Mouse (Mus musculus) splenic B cell, adult 2 months (primary cell): ENCODE results near the gene Rnf39.
"Not testable (repeated sequence)": the region's sequence is repeated elsewhere in the genome, so short reads cannot be mapped to it uniquely, and the experiment has no call there.

ENCODE experiments used
- DNase-seq: peaks from one replicate; pipeline ENCODE4 v3.0.0-alpha.2; 2011; ENCODE audit warnings: low read depth, low spot score
- H3K27me3 ChIP-seq: 2 replicates; pipeline ENCODE4 v1.6.1; 2012; ENCODE audit warnings: mild to moderate bottlenecking, low read length, moderate library complexity, mixed read lengths; ENCODE audit not compliant: control insufficient read depth, poor library complexity, insufficient read depth, severe bottlenecking
- H3K36me3 ChIP-seq: 2 replicates; pipeline ENCODE4 v1.6.1; 2012; ENCODE audit warnings: mild to moderate bottlenecking, low read length, moderate library complexity, mixed read lengths; ENCODE audit not compliant: control insufficient read depth, poor library complexity, insufficient read depth, severe bottlenecking

Gene Rnf39

DNA sequence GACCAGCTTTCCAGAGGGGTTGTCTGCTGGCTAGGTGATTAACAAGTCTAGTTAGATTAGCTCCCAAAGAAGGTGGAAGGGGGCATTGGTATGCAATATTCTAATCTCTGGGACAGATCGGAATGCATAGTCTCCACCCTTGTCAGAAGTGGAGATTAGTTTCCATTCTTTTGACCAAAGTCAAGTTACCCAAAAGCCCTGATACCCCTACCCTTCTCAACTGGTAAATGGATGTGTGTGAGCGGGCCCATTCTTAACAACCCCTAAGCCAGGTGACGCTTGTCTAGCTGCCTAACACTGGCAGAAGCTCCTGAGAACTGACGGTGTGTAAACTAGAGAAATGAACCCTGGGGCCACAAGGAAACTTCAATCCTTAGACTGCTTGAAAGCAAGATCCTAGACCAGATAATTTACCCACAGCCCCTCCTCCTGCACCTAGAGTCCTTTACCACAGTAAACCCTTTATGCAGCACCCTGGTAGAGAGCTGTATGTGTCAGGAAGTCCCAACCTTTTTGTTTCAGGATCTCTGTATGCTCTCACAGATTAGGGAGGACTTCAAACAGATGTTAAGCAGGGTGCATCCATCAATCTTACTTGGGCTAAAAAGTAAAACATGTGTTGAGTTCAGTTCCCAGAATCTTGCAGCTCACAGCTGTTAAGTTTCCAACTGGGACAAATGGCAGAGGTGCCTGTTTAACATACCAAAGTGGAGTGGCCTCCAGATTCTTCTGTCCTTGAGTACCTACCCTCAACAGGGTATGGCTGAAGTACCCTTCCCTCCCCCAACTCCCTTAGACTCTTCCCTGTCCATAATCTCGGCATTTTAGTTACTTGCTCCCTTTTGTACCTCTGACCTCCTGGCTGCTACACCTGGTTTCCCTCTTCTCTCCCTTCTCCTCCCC is 39.8 kb downstream of the Rnf39 start:
- DNase-seq = no peak
- no peaks in the 10 kb centered on the region for H3K27me3 ChIP-seq
- H3K36me3 ChIP-seq = no peaks in the 10 kb centered on the region

DNA sequence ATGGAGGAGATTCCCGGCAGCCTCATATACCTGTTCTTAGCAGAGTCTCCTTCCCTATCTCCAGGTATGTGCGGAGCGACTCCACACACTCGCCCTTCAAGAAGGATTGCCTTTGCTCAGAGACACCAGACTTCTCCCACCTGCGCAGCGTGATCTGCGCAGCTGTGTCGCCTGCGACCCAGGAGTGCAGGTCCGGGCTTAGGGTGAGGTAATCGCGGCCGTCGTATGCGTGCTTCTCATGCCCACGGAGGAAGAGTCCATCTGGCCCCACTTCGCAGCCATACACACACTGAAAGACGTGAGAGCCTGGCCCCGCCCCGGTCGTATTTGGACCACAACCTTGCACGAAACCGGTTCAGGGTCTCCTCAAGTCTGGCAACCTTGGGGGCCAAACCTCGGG is 45.8 kb downstream of the Rnf39 start:
- no peak for DNase-seq
- Histone ChIP-seq H3K27me3 (no peaks in the 10 kb centered on the region), H3K36me3 (no peaks in the 10 kb centered on the region)

DNA sequence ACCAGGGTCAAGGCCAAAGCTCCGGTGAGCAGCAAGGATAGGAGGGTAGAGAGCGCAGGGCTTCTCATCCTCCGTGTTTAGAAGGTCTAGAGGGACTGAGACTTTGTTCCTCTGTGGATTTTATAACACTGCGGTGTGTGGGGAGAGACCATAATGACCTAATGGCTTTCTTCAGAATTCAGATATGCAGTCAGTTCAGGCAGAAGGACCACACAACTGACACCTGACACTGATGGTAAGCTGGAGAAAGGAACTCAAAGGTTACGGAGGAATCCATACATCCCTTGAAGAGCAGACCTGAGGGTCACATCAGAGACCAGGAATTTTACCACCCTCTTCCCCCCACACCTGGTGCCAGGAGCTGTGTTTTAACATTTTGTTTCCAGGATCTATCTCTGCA is 46.7 kb downstream of the Rnf39 start, which contains the start of gene H2-M5:
Gene H2-M5 (minus strand): TSS at position 101 of the 400 bp plus-strand sequence.
- Histone ChIP-seq H3K36me3 (no peaks in the 10 kb centered on the region), H3K27me3 (no peaks in the 10 kb centered on the region)
- DNase-seq = no peak

DNA sequence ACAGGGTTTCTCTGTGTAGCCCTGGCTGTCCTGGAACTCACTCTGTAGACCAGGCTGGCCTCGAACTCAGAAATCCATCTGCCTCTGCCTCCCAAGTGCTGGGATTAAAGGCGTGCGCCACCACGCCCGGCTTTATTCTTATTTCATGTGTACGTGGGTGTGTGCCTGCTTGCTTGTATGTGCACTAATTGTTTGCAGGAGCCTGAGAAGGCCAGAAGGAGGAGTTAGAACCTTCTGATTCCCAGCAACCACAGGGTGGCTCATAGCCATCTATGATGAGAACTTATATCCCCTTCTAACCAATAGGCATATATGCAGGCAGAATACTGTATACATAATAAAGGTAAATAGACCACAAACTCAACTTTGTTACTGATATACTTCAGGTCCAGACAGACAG is 47.9 kb downstream of the Rnf39 start:
- H3K36me3 ChIP-seq, DNase-seq, H3K27me3 ChIP-seq: not testable (repeated sequence)

DNA sequence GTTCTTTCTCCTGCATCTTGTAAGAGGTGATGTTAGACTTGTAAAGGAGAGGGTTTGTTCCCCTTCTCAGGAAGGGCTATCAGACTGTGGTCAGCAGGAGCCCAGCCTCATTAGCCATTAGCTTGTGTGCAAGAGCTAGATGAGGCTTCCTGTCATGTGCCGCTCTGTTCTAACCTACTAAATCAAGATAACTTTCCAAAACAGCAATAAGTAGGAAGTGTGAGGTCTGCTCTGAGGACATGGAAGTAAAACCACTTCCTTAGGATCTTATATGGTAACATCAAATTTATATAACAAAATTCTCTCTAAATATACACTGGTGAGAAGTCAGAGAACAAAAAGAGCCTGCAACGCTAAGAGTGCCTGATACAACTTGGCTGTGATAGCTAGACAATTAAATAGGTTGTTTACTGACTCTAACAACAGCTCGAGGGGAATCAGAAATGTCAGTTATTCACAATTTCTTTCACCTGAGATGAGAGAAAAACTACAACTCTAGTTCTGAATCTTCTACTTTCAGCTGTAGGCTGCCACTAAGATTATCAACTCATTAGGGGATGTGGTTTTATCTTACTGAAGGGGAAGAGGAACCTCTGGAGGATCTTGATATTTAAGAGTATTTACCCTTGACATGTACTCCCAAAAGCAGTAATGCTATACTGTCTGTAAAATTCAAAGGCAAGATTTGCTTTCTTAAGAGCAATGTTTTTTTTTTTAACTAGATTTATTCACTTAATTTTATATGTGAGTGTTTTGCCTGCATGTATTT is 49.8 kb downstream of the Rnf39 start:
- H3K27me3 ChIP-seq = no peaks in the 10 kb centered on the region
- H3K36me3 ChIP-seq = no peaks in the 10 kb centered on the region
- peak; percentile 5 for DNase-seq

DNA sequence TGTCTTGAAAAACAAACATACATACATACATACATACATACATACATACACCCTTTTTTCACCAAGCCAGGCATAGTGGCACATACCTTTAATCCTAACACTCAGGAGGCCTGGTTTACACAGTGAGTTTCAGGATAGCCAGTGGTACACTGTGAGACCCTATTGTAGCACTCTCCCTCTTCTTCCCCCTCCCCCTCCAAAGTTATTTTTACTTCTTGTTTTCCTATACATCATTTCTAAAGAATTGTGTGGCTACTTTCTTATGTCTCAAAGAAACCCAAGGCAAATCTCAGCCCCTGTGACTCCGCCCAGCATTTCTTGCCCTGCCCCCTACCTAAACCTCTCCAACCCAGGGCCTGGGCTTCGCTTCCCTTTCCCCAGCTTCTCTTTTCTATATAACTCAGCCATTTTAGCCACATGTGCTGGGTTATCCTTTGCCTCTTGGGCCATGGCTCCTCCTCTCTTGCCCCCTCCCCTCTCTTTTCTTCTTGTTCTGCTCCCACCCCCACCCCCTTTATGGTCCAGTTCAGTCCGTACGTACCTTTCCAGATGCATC is 51.1 kb downstream of the Rnf39 start:
- no peak for DNase-seq
- Histone ChIP-seq H3K36me3 (no peaks in the 10 kb centered on the region), H3K27me3 (no peaks in the 10 kb centered on the region)

DNA sequence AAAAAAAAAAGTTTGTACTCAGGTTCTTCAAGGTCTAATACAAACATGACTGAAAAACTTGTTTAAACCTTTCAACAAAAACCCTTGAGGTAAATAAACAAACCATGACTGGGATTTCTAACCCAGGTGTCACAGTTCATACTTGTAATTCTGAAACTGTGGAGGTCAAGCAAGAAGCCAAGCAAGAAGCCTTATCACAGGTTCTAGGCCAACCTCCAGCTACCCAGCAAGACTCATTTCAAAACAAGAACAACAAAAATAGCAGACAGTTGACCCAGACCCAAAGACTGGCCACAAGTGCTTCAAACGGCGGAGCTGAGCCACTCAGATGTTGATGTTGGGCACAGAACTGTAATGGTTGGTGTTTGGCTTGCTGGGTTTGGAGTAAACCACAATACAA is 51.8 kb downstream of the Rnf39 start:
- Histone ChIP-seq H3K36me3 (no peaks in the 10 kb centered on the region), H3K27me3 (no peaks in the 10 kb centered on the region)
- no peak for DNase-seq

DNA sequence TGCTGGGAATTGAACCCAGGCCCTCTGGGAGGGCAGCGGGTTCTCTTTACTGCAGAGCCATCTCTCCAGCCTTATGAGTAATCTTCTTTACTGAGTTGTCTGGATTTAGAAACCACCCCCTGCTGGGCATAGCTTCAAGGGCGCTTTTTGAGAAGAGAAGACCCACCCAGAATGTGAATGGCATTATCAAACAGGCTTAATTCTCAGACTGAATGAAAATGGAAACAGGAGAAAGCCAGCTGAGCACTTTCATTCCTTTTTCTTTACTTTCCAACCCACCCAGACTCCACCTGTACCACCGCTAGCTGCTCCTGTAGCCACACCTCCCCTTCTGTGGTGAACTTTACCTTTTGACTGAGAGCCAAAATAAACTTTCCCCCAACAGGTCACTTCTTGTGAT is 52.7 kb downstream of the Rnf39 start:
- DNase-seq = no peak
- Histone ChIP-seq H3K27me3 (no peaks in the 10 kb centered on the region; the same call in 1 of the 2 replicates), H3K36me3 (no peaks in the 10 kb centered on the region)

DNA sequence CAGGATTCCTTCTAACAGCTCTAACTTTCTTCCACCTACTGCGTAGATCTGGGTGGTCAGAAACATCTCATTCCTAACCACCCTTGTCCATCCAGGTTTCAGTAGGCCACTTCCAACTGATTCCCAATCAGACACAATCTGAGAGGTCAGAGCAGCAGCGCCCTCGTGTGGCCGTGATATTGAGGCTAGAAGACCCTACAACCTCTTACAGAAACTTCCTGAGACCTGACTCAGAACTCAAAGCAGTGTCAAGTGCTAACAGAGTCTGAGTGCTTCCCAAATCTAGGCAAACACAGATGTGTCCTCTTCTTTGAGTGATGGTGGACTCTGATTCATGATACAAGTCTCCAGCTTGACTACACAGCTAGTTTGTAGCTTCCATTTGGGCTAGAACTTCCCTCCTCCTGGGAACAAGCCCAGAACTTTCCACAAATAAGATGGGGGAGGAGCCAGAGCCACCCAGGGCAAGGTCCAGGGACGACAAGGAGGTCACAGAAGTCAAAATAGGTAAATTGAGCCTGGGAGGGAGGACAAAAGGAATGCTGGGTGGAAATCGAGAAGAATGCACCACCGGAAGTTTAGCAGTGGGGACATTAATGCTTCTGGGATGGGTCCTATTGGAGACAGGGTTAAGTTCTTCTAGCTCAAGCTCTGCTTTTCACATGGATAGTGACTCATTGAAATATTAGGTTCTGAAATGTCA is 54.5 kb downstream of the Rnf39 start:
- no peaks in the 10 kb centered on the region; the same call in 1 of the 2 replicates for H3K27me3 ChIP-seq
- DNase-seq = peak; percentile 69
- no peaks in the 10 kb centered on the region for H3K36me3 ChIP-seq
